Mouse (Mus musculus) MEL (cell line): Measurements from ENCODE around the gene Zfp386. TPM values are rescaled to one million over a fixed set of nuclear protein-coding genes. Genes with fewer than 3 reads are reported as not detected.

Experiments used
- DNase-seq: peaks from one replicate; pipeline ENCODE4 v3.0.0; 2011; ENCODE audit warnings: low read depth, low spot score
- H3K27ac ChIP-seq: 2 replicates; pipeline ENCODE4 v1.5.1; 2012; ENCODE audit warnings: low read depth, mild to moderate bottlenecking, control low read depth, low read length, moderate library complexity; ENCODE audit not compliant: control insufficient read depth
- H3K27me3 ChIP-seq, 2 experiments: fragments of 150-350 bp in 1 of 2; sonication (generic) in 1 of 2; 2 replicates each; pipeline ENCODE4 v1.6.1; 2012; ENCODE audit warnings: low read length in 2 of 2, mild to moderate bottlenecking in 2 of 2, improper control_type of control experiment in 1 of 2, moderate library complexity in 1 of 2; ENCODE audit not compliant: insufficient read depth in 2 of 2, control insufficient read depth in 1 of 2
- H3K36me3 ChIP-seq, 2 experiments: 2 replicates each; pipeline ENCODE4 v1.6.1; 2012 to 2014; ENCODE audit warnings: low read length in 2 of 2, improper control_type of control experiment in 1 of 2, inconsistent platforms in 1 of 2, mild to moderate bottlenecking in 1 of 2; ENCODE audit not compliant: insufficient read depth in 2 of 2, control insufficient read depth in 1 of 2
- H3K4me1 ChIP-seq, 2 experiments: fragments of 150-350 bp in 1 of 2; sonication (generic) in 1 of 2; 2 replicates each; pipeline ENCODE4 v1.6.1; 2012; ENCODE audit warnings: low read length in 2 of 2, improper control_type of control experiment in 1 of 2, mild to moderate bottlenecking in 1 of 2; ENCODE audit not compliant: insufficient read depth in 2 of 2, control insufficient read depth in 1 of 2
- H3K4me3 ChIP-seq, 2 experiments: fragments of 150-350 bp in 1 of 2; sonication (generic) in 1 of 2; 2 replicates each; pipeline ENCODE4 v1.5.1; 2012; ENCODE audit warnings: low read depth in 2 of 2, low read length in 2 of 2, mild to moderate bottlenecking in 2 of 2, moderate library complexity in 2 of 2, control low read depth in 1 of 2, improper control_type of control experiment in 1 of 2; ENCODE audit not compliant: control insufficient read depth in 1 of 2, insufficient read depth in 1 of 2
- H3K79me2 ChIP-seq: 2 replicates; pipeline ENCODE4 v1.6.1; 2012; ENCODE audit warnings: mild to moderate bottlenecking, low read length, moderate library complexity; ENCODE audit not compliant: control insufficient read depth, poor library complexity, insufficient read depth
- H3K9ac ChIP-seq: 2 replicates; pipeline ENCODE4 v1.6.1; 2012; ENCODE audit warnings: low read depth, mild to moderate bottlenecking, control low read depth, low read length, moderate library complexity; ENCODE audit not compliant: control insufficient read depth, poor library complexity, severe bottlenecking
- H3K9me3 ChIP-seq: fragments of 150-350 bp; sonication (generic); replicated peaks from 2 replicates; pipeline ENCODE4 v1.6.1; 2012; ENCODE audit warnings: mild to moderate bottlenecking, low read length, improper control_type of control experiment, moderate library complexity; ENCODE audit not compliant: insufficient read depth
- ETS1 ChIP-seq: IDR thresholded peaks from 2 replicates; pipeline ENCODE4 v1.6.1; 2012; ENCODE audit warnings: low read depth, mild to moderate bottlenecking, inconsistent platforms, low read length, improper control_type of control experiment, moderate library complexity
- GABPA ChIP-seq: IDR thresholded peaks from 2 replicates; pipeline ENCODE4 v1.6.1; 2012; ENCODE audit warnings: low read depth, mild to moderate bottlenecking, inconsistent platforms, low read length, improper control_type of control experiment, moderate library complexity
- MAFK ChIP-seq: IDR thresholded peaks from 2 replicates; pipeline ENCODE4 v1.6.1; 2011; ENCODE audit warnings: low read depth, mild to moderate bottlenecking, low read length, improper control_type of control experiment, borderline replicate concordance
- NRF1 ChIP-seq: IDR thresholded peaks from 2 replicates; pipeline ENCODE4 v1.6.1; 2014; ENCODE audit warnings: low read depth, mild to moderate bottlenecking, inconsistent platforms, low read length, improper control_type of control experiment, moderate library complexity; ENCODE audit not compliant: poor library complexity, insufficient read depth, severe bottlenecking
- POLR2AphosphoS5 ChIP-seq: IDR thresholded peaks from 2 replicates; pipeline ENCODE4 v1.6.1; 2012; ENCODE audit warnings: low read depth, borderline replicate concordance, mild to moderate bottlenecking, inconsistent platforms, low read length, moderate library complexity, mixed read lengths
- RCOR1 ChIP-seq: IDR thresholded peaks from 2 replicates; pipeline ENCODE4 v1.6.1; 2012; ENCODE audit warnings: low read depth, mild to moderate bottlenecking, inconsistent platforms, low read length, improper control_type of control experiment
- SMC3 ChIP-seq: IDR thresholded peaks from 2 replicates; pipeline ENCODE4 v1.6.1; 2011; ENCODE audit warnings: low read depth, low read length, improper control_type of control experiment
- TAL1 ChIP-seq: IDR thresholded peaks from 2 replicates; pipeline ENCODE4 v1.6.1; 2012; ENCODE audit warnings: mild to moderate bottlenecking, inconsistent platforms, low read length, moderate library complexity, mixed read lengths
- USF2 ChIP-seq, 2 experiments: IDR thresholded peaks; 2 replicates each; pipeline ENCODE4 v1.6.1; 2011 to 2012; ENCODE audit warnings: improper control_type of control experiment in 2 of 2, low read length in 2 of 2, borderline replicate concordance in 1 of 2, inconsistent platforms in 1 of 2, low read depth in 1 of 2, mild to moderate bottlenecking in 1 of 2; ENCODE audit not compliant: insufficient read depth in 1 of 2
- ZKSCAN1 ChIP-seq: IDR thresholded peaks from 2 replicates; pipeline ENCODE4 v1.6.1; 2012; ENCODE audit warnings: low read depth, mild to moderate bottlenecking, inconsistent platforms, low read length, improper control_type of control experiment, moderate library complexity
- ZMIZ1 ChIP-seq: IDR thresholded peaks from 2 replicates; pipeline ENCODE4 v1.6.1; 2012; ENCODE audit warnings: low read depth, mild to moderate bottlenecking, inconsistent platforms, low read length, improper control_type of control experiment, moderate library complexity
- ZNF384 ChIP-seq: IDR thresholded peaks from 2 replicates; pipeline ENCODE4 v1.6.1; 2012; ENCODE audit warnings: low read depth, mild to moderate bottlenecking, inconsistent platforms, low read length, improper control_type of control experiment
- polyA plus RNA-seq, 2 experiments: library from polyadenylated mRNA; stranded (reverse) in 1 of 2; unstranded in 1 of 2; fragments of >175 nt in 1 of 2; fragments of >200 nt in 1 of 2; gene quantifications; 2 replicates each; pipeline versions ENCODE4 v1.2.1 to v1.2.4; 2012; ENCODE audit warnings: low replicate concordance in 2 of 2, low read depth in 1 of 2; ENCODE audit not compliant: insufficient read length in 2 of 2, insufficient read depth in 1 of 2, missing spikeins in 1 of 2
- total RNA-seq: library from RNA; depleted of rRNA; stranded (reverse); fragments of 300-350 nt; gene quantifications from 2 replicates; pipeline ENCODE4 v1.2.3, GENCODE M21; 2012

Zfp386 gene
- total and polyA plus RNA-seq, 3 experiments: 28.8 to 37.1 TPM; not detected in 1

DNA sequence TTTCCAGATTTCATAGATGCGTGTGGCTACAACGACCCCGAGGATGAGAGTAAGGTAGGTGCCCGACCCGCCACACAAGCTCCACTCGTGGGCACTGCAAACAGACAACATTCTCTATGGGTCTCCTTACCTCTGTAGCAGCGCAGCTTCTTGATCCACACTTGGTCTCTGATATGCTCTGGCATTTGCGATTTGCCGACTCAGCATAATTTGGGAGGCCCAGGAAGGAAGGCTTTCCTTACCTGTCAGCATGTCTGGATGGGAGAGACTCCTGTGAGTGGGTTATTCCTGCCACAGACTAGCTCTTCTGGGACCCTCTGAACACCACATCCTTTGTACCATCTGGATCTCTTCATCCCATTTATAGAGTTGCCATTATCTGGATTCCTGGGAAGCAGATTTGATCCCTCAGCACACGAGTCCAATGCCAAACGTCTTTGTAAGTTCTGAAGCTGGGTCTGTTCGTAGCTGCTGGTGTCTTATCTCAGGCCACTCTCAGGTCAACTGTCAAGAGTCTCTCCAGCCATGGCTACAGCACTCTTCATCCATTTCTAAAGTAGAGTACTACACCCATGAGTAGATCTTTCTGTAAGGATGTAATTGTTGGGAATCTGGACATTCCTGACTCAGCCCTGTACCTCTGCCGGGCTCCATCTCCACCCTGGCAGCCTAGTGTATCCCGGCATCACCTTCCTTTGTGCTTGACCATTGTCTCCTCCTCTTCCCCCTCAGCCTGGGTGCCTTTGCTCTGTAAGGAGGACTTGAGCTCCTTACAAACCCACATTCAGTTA is 47.4 kb downstream of the Zfp386 start:
- TF ChIP-seq MAFK (peak; percentile 99), NRF1 (no peak)
- Histone ChIP-seq H3K79me2 (no peaks in the 10 kb centered on the region), H3K36me3 (no peaks in the 10 kb centered on the region)

DNA sequence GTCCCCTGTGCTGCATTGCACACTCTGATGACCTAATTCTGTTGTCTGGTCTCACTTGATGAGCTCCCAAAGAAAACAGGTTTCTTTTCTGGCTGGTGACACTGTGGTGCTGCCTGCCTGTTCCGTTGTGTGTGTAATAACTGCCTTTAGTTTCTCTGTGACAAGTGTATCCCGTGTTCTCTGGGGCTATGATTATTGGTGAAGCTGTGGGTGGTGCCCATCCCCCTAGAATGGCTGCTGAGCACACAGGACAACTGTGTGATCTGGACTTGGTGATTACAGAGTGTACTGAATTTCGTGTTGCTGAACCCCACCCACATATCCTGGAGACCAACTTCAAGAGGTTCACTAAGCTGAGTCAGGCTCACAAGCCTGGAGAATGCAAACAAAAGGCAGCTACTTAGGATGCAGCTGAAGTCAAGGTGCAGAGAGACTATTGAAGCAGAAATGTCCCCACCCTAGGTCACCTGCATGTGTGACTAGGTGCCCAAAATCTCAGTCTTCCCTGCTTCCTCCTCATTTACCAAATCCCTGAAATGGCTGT is 48.9 kb downstream of the Zfp386 start:
- TF ChIP-seq TAL1 (0 out of 2 replicates have a peak, but pooled peaks have one; percentile 5), SMC3 (no peak)
- H3K36me3 ChIP-seq: no peaks in the 10 kb centered on the region
- no peaks in the 10 kb centered on the region for H3K79me2 ChIP-seq
- H3K4me3 ChIP-seq: no peak overlapping the region
- H3K9me3 ChIP-seq: no peaks in the 10 kb centered on the region
- H3K4me1 ChIP-seq: no peaks in the 10 kb centered on the region
- no peak overlapping the region for H3K27ac ChIP-seq
- no peak overlapping the region for H3K9ac ChIP-seq
- DNase-seq: no peak
- H3K27me3 ChIP-seq: peaks cover 0 to 5% of the 10 kb centered on the region in 2 experiments; a peak in 1 of 4 replicates

More for the DNA sequence above, 47.4 kb downstream of the Zfp386 start:
- Histone ChIP-seq H3K27ac (no peak overlapping the region), H3K9me3 (no peaks in the 10 kb centered on the region), H3K9ac (no peak overlapping the region), H3K27me3 (no peaks in the 10 kb centered on the region; a peak in 1 of 4 replicates), H3K4me3 (no peak overlapping the region), H3K4me1 (no peaks in the 10 kb centered on the region)
- DNase-seq: no peak

DNA sequence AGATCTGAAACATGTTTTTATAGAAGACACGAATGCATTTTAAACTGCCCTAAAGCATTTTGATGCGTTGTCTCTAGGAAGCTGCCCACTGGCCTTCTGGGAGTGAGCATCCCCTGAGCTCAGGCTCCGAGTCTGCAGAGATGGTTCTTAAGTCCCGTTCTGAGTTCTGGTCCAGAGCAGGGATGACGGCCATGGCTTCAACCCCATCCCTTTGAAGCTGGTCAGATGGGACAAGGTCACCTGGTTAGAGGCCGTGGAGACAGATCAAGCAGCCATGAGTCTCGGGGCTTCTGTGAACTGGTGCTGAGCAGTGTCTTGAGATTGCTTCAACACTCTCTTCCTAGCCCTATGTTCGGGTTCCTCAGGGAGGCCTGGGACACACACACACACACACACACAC is 49.6 kb downstream of the Zfp386 start:
- H3K36me3 ChIP-seq: no peaks in the 10 kb centered on the region
- no peak for DNase-seq
- no peaks in the 10 kb centered on the region for H3K4me1 ChIP-seq
- peaks cover 0 to 5% of the 10 kb centered on the region in 2 experiments; a peak in 1 of 4 replicates for H3K27me3 ChIP-seq
- no peaks in the 10 kb centered on the region for H3K9me3 ChIP-seq
- no peak overlapping the region for H3K4me3 ChIP-seq
- H3K9ac ChIP-seq: no peak overlapping the region
- TF ChIP-seq SMC3 (no peak), NRF1 (no peak), TAL1 (no peak), ZKSCAN1 (no peak), ETS1 (no peak), RCOR1 (no peak), ZNF384 (no peak), GABPA (no peak), ZMIZ1 (no peak), POLR2AphosphoS5 (no peak), MAFK (no peak), USF2 (IDR thresholded peaks at IDR 0.05; ENCODE audit: borderline replicate concordance in 1 of 2, insufficient read depth in 1 of 2, low read depth in 1 of 2, low read length in 2 of 2) (no peak)
- H3K79me2 ChIP-seq: no peaks in the 10 kb centered on the region
- no peak overlapping the region for H3K27ac ChIP-seq
